Mouse (Mus musculus): Measurements from ENCODE around the gene Ano1.

- TF ChIP-seq POLR2A (IDR thresholded peaks at IDR 0.05; ENCODE audit: control insufficient read depth in 1 of 2, insufficient read depth in 1 of 2, low read depth in 1 of 2, low read length in 2 of 2, poor library complexity in 1 of 2): no peak
- no peak for TF ChIP-seq CTCF (IDR thresholded peaks at IDR 0.05 in 2 of 3, conservative IDR thresholded peaks at IDR 0.05 in 1 of 3; ENCODE audit: control insufficient read depth in 1 of 3, insufficient read depth in 1 of 3, low read depth in 2 of 3, low read length in 3 of 3, poor library complexity in 1 of 3, severe bottlenecking in 1 of 3)
- no peak for TF ChIP-seq MAFK (IDR thresholded peaks at IDR 0.05; ENCODE audit: borderline replicate concordance, low read depth, low read length)
These were observed 143.9 kb downstream of the Ano1 start for GRCm38 (mm10) chr7:144607862-144608261.
